Mouse (Mus musculus): Measurements from ENCODE around the gene Gm10647. TPM values are rescaled to one million over a fixed set of nuclear protein-coding genes. Genes with fewer than 3 reads are reported as not detected.
"Not testable (repeated sequence)": the region's sequence is repeated elsewhere in the genome, so short reads cannot be mapped to it uniquely, and the experiment has no call there.

The Gm10647 gene
- polyA plus RNA-seq, 1 experiment, result not detected

- no peak overlapping the region for H3ac ChIP-seq (ENCODE audit: control insufficient read depth, insufficient read length, low read depth)
- TF ChIP-seq USF1 (IDR thresholded peaks at IDR 0.05; ENCODE audit: low read depth) (no peak), MYOG (IDR thresholded peaks at IDR 0.05; ENCODE audit: control insufficient read depth, extremely low read depth, insufficient read length) (no peak), FOSL1 (IDR thresholded peaks at IDR 0.05; ENCODE audit: insufficient read depth, low read length, poor library complexity, severe bottlenecking) (no peak), CEBPB (IDR thresholded peaks at IDR 0.05; ENCODE audit: low read depth) (no peak), MAX (IDR thresholded peaks at IDR 0.05) (no peak), MYOD1 (IDR thresholded peaks at IDR 0.05; ENCODE audit: control insufficient read depth, insufficient read length, low read depth) (no peak), CTCF (IDR thresholded peaks at IDR 0.05; ENCODE audit: control insufficient read depth, insufficient read depth, insufficient read length) (no peak)
- H3K4me3 ChIP-seq (ENCODE audit: insufficient read depth, poor library complexity, severe bottlenecking), result no peak overlapping the region
- H3K79me2 ChIP-seq (ENCODE audit: control insufficient read depth, insufficient read depth), result no peaks in the 10 kb centered on the region
- H3K27me3 ChIP-seq (ENCODE audit: control insufficient read depth, insufficient read depth, insufficient read length), result no peaks in the 10 kb centered on the region
- H3K36me3 ChIP-seq (ENCODE audit: control insufficient read depth, insufficient read depth), result no peaks in the 10 kb centered on the region
- no peaks in the 10 kb centered on the region for H3K79me3 ChIP-seq (ENCODE audit: low read depth)
Observed at GRCm38 (mm10) chr9:66801947-66802346, 5.1 kb downstream of the Gm10647 start.

- not testable (repeated sequence) for H3K79me2 ChIP-seq (ENCODE audit: control insufficient read depth, insufficient read depth); H3K4me3 ChIP-seq (ENCODE audit: insufficient read depth, poor library complexity, severe bottlenecking)
Observed at GRCm38 (mm10) chr9:66805951-66806350, 9.1 kb downstream of the Gm10647 start.

GRCm38 (mm10) chr9:66813392-66813791, 16.6 kb downstream of the Gm10647 start:
- Histone ChIP-seq H3ac (ENCODE audit: control insufficient read depth, insufficient read length, low read depth) (no peak overlapping the region), H3K79me3 (ENCODE audit: low read depth) (no peaks in the 10 kb centered on the region), H3K27me3 (ENCODE audit: control insufficient read depth, insufficient read depth, insufficient read length) (no peaks in the 10 kb centered on the region), H3K36me3 (ENCODE audit: control insufficient read depth, insufficient read depth) (no peaks in the 10 kb centered on the region), H3K4me3 (ENCODE audit: insufficient read depth, poor library complexity, severe bottlenecking) (no peak overlapping the region), H3K79me2 (ENCODE audit: control insufficient read depth, insufficient read depth) (no peaks in the 10 kb centered on the region)
- TF ChIP-seq MYOD1 (IDR thresholded peaks at IDR 0.05; ENCODE audit: control insufficient read depth, insufficient read length, low read depth) (peak; percentile 20), USF1 (IDR thresholded peaks at IDR 0.05; ENCODE audit: low read depth) (no peak)

More at GRCm38 (mm10) chr9:66805951-66806350, 9.1 kb downstream of the Gm10647 start:
- not testable (repeated sequence) for H3K79me3 ChIP-seq (ENCODE audit: low read depth); H3K36me3 ChIP-seq (ENCODE audit: control insufficient read depth, insufficient read depth); H3K27me3 ChIP-seq (ENCODE audit: control insufficient read depth, insufficient read depth, insufficient read length); H3ac ChIP-seq (ENCODE audit: control insufficient read depth, insufficient read length, low read depth)

GRCm38 (mm10) chr9:66820996-66821395, 24.2 kb downstream of the Gm10647 start:
- Histone ChIP-seq H3K27me3 (ENCODE audit: control insufficient read depth, insufficient read depth, insufficient read length) (no peaks in the 10 kb centered on the region), H3K4me3 (ENCODE audit: insufficient read depth, poor library complexity, severe bottlenecking) (no peak overlapping the region), H3K36me3 (ENCODE audit: control insufficient read depth, insufficient read depth) (no peaks in the 10 kb centered on the region), H3ac (ENCODE audit: control insufficient read depth, insufficient read length, low read depth) (no peak overlapping the region), H3K79me2 (ENCODE audit: control insufficient read depth, insufficient read depth) (no peaks in the 10 kb centered on the region), H3K79me3 (ENCODE audit: low read depth) (no peaks in the 10 kb centered on the region)
- TF ChIP-seq FOSL1 (IDR thresholded peaks at IDR 0.05; ENCODE audit: insufficient read depth, low read length, poor library complexity, severe bottlenecking) (no peak), CTCF (IDR thresholded peaks at IDR 0.05; ENCODE audit: control insufficient read depth, insufficient read depth, insufficient read length) (no peak), USF1 (IDR thresholded peaks at IDR 0.05; ENCODE audit: low read depth) (no peak), MYOG (IDR thresholded peaks at IDR 0.05; ENCODE audit: control insufficient read depth, extremely low read depth, insufficient read length) (no peak), MAX (IDR thresholded peaks at IDR 0.05) (no peak), MYOD1 (IDR thresholded peaks at IDR 0.05; ENCODE audit: control insufficient read depth, insufficient read length, low read depth) (no peak)

GRCm38 (mm10) chr9:66822255-66822654, 25.4 kb downstream of the Gm10647 start:
- H3ac ChIP-seq (ENCODE audit: control insufficient read depth, insufficient read length, low read depth); H3K79me2 ChIP-seq (ENCODE audit: control insufficient read depth, insufficient read depth); H3K4me3 ChIP-seq (ENCODE audit: insufficient read depth, poor library complexity, severe bottlenecking); H3K79me3 ChIP-seq (ENCODE audit: low read depth); H3K36me3 ChIP-seq (ENCODE audit: control insufficient read depth, insufficient read depth); H3K27me3 ChIP-seq (ENCODE audit: control insufficient read depth, insufficient read depth, insufficient read length): not testable (repeated sequence)

- H3K79me2 ChIP-seq (ENCODE audit: control insufficient read depth, insufficient read depth), result no peaks in the 10 kb centered on the region
- no peaks in the 10 kb centered on the region for H3K79me3 ChIP-seq (ENCODE audit: low read depth)
- no peak overlapping the region for H3K4me3 ChIP-seq (ENCODE audit: insufficient read depth, poor library complexity, severe bottlenecking)
- TF ChIP-seq MYOG (IDR thresholded peaks at IDR 0.05; ENCODE audit: control insufficient read depth, extremely low read depth, insufficient read length), result no peak
- no peak for TF ChIP-seq MYOD1 (IDR thresholded peaks at IDR 0.05; ENCODE audit: control insufficient read depth, insufficient read length, low read depth)
- TF ChIP-seq MAX (IDR thresholded peaks at IDR 0.05), result no peak
- TF ChIP-seq USF1 (IDR thresholded peaks at IDR 0.05; ENCODE audit: low read depth), result no peak
- no peak for TF ChIP-seq FOSL1 (IDR thresholded peaks at IDR 0.05; ENCODE audit: insufficient read depth, low read length, poor library complexity, severe bottlenecking)
- TF ChIP-seq CEBPB (IDR thresholded peaks at IDR 0.05; ENCODE audit: low read depth), result no peak
- TF ChIP-seq CTCF (IDR thresholded peaks at IDR 0.05; ENCODE audit: control insufficient read depth, insufficient read depth, insufficient read length), result no peak
- no peaks in the 10 kb centered on the region for H3K36me3 ChIP-seq (ENCODE audit: control insufficient read depth, insufficient read depth)
- H3ac ChIP-seq (ENCODE audit: control insufficient read depth, insufficient read length, low read depth), result no peak overlapping the region
- H3K27me3 ChIP-seq (ENCODE audit: control insufficient read depth, insufficient read depth, insufficient read length), result no peaks in the 10 kb centered on the region
Observed at GRCm38 (mm10) chr9:66825990-66826389, 29.2 kb downstream of the Gm10647 start.

Measured in C2C12 (cell line).